Mouse (Mus musculus): Measurements from ENCODE around the gene Anxa8. TPM values are rescaled to one million over a fixed set of nuclear protein-coding genes. Genes with fewer than 3 reads are reported as not detected.

Anxa8 gene
- polyA plus RNA-seq, 1 experiment from 2014 or later, result 0.61 TPM

Other genes with a start within 250 kb of the Anxa8 start
- gene Gdf10, start 162.4 kb upstream of the Anxa8 start, polyA plus RNA-seq (2016; fragmentation: Nextera tagmentation; extraction: Ambion mirVana), result 1.3 and 1.5 TPM in 2 replicates
- 0.46 and 0.80 TPM in 2 replicates for gene Gdf2, start 144.9 kb upstream of the Anxa8 start, polyA plus RNA-seq (2016; fragmentation: Nextera tagmentation; extraction: Ambion mirVana)
- gene Rbp3, start 132.0 kb upstream of the Anxa8 start, polyA plus RNA-seq (2016; fragmentation: Nextera tagmentation; extraction: Ambion mirVana), result 0.14 and 0.36 TPM in 2 replicates
- 0.04 TPM in 1 of 2 replicates, not detected in the other for gene Zfp488, start 107.2 kb upstream of the Anxa8 start, polyA plus RNA-seq (2016; fragmentation: Nextera tagmentation; extraction: Ambion mirVana)
- not detected in 2 replicates for gene Gm30083, start 70.8 kb upstream of the Anxa8 start, polyA plus RNA-seq (2016; fragmentation: Nextera tagmentation; extraction: Ambion mirVana)
- not detected in 2 replicates for gene Gm5460, start 69.2 kb upstream of the Anxa8 start, polyA plus RNA-seq (2016; fragmentation: Nextera tagmentation; extraction: Ambion mirVana)
- not detected in 2 replicates for gene Antxrl, start 33.3 kb upstream of the Anxa8 start, polyA plus RNA-seq (2016; fragmentation: Nextera tagmentation; extraction: Ambion mirVana)
- gene A630023A22Rik, start 16.8 kb downstream of the Anxa8 start, polyA plus RNA-seq (2016; fragmentation: Nextera tagmentation; extraction: Ambion mirVana), result not detected in 2 replicates
- 0.19 and 0.22 TPM in 2 replicates for gene Npy4r, start 66.5 kb downstream of the Anxa8 start, polyA plus RNA-seq (2016; fragmentation: Nextera tagmentation; extraction: Ambion mirVana)
- 0.27 and 0.80 TPM in 2 replicates for gene Gprin2, start 115.7 kb downstream of the Anxa8 start, polyA plus RNA-seq (2016; fragmentation: Nextera tagmentation; extraction: Ambion mirVana)
- gene Syt15, start 133.6 kb downstream of the Anxa8 start, polyA plus RNA-seq (2016; fragmentation: Nextera tagmentation; extraction: Ambion mirVana), result 0.26 and 0.72 TPM in 2 replicates
- gene Shld2, start 224.5 kb downstream of the Anxa8 start, polyA plus RNA-seq (2016; fragmentation: Nextera tagmentation; extraction: Ambion mirVana), result 7.6 and 7.8 TPM in 2 replicates
- gene Glud1, start 224.7 kb downstream of the Anxa8 start, polyA plus RNA-seq (2016; fragmentation: Nextera tagmentation; extraction: Ambion mirVana), result 66.4 and 70.8 TPM in 2 replicates

All from heart, embryonic 12.5 days (tissue).